Mouse (Mus musculus): ENCODE results near the gene Gm12216. TPM values are rescaled to one million over a fixed set of nuclear protein-coding genes. Genes with fewer than 3 reads are reported as not detected.

Gm12216 gene
- polyA plus RNA-seq, 1 experiment = 2.8 TPM

GRCm38 (mm10) chr11:53821230-53821944 lies 37.7 kb downstream of the Gm12216 start:
- Histone ChIP-seq H3K27ac (ENCODE audit: insufficient read depth, low read length) (no peak overlapping the region), H3K27me3 (ENCODE audit: control insufficient read depth, insufficient read depth, low read length, poor library complexity, severe bottlenecking) (no peaks in the 10 kb centered on the region), H3K4me1 (ENCODE audit: control insufficient read depth, insufficient read depth, low read length) (no peaks in the 10 kb centered on the region), H3K4me3 (ENCODE audit: low read depth, low read length) (no peak overlapping the region), H3K36me3 (ENCODE audit: control insufficient read depth, insufficient read depth, low read length, poor library complexity, severe bottlenecking) (no peaks in the 10 kb centered on the region), H3K9ac (ENCODE audit: low read depth, poor library complexity, severe bottlenecking) (no peak overlapping the region), H3K9me3 (replicated peaks; ENCODE audit: control insufficient read depth, insufficient read depth, low read length, poor library complexity, severe bottlenecking) (no peaks in the 10 kb centered on the region)
- TF ChIP-seq EP300 (IDR thresholded peaks at IDR 0.05; ENCODE audit: insufficient read depth, low read depth, low read length) = no peak
- no peak for TF ChIP-seq POLR2A (IDR thresholded peaks at IDR 0.05; ENCODE audit: insufficient read depth, low read length)
- TF ChIP-seq CTCF (IDR thresholded peaks at IDR 0.05; ENCODE audit: low read depth, low read length) = no peak

GRCm38 (mm10) chr11:53820516-53821170 lies 38.4 kb downstream of the Gm12216 start:
- Histone ChIP-seq H3K4me1 (ENCODE audit: control insufficient read depth, insufficient read depth, low read length) (no peaks in the 10 kb centered on the region), H3K4me3 (ENCODE audit: low read depth, low read length) (no peak overlapping the region), H3K9me3 (replicated peaks; ENCODE audit: control insufficient read depth, insufficient read depth, low read length, poor library complexity, severe bottlenecking) (no peaks in the 10 kb centered on the region), H3K36me3 (ENCODE audit: control insufficient read depth, insufficient read depth, low read length, poor library complexity, severe bottlenecking) (no peaks in the 10 kb centered on the region), H3K9ac (ENCODE audit: low read depth, poor library complexity, severe bottlenecking) (no peak overlapping the region), H3K27ac (ENCODE audit: insufficient read depth, low read length) (no peak overlapping the region), H3K27me3 (ENCODE audit: control insufficient read depth, insufficient read depth, low read length, poor library complexity, severe bottlenecking) (no peaks in the 10 kb centered on the region)
- TF ChIP-seq CTCF (IDR thresholded peaks at IDR 0.05; ENCODE audit: low read depth, low read length) (no peak), POLR2A (IDR thresholded peaks at IDR 0.05; ENCODE audit: insufficient read depth, low read length) (no peak), EP300 (IDR thresholded peaks at IDR 0.05; ENCODE audit: insufficient read depth, low read depth, low read length) (no peak)

- H3K27me3 ChIP-seq (ENCODE audit: control insufficient read depth, insufficient read depth, low read length, poor library complexity, severe bottlenecking) = no peaks in the 10 kb centered on the region
- TF ChIP-seq EP300 (IDR thresholded peaks at IDR 0.05; ENCODE audit: insufficient read depth, low read depth, low read length) (no peak), CTCF (IDR thresholded peaks at IDR 0.05; ENCODE audit: low read depth, low read length) (no peak), POLR2A (IDR thresholded peaks at IDR 0.05; ENCODE audit: insufficient read depth, low read length) (no peak)
- no peak overlapping the region for H3K27ac ChIP-seq (ENCODE audit: insufficient read depth, low read length)
- H3K4me3 ChIP-seq (ENCODE audit: low read depth, low read length) = no peak overlapping the region
- H3K9me3 ChIP-seq (replicated peaks; ENCODE audit: control insufficient read depth, insufficient read depth, low read length, poor library complexity, severe bottlenecking) = no peaks in the 10 kb centered on the region
- no peaks in the 10 kb centered on the region for H3K4me1 ChIP-seq (ENCODE audit: control insufficient read depth, insufficient read depth, low read length)
- no peak overlapping the region for H3K9ac ChIP-seq (ENCODE audit: low read depth, poor library complexity, severe bottlenecking)
- no peaks in the 10 kb centered on the region for H3K36me3 ChIP-seq (ENCODE audit: control insufficient read depth, insufficient read depth, low read length, poor library complexity, severe bottlenecking)
Measured at GRCm38 (mm10) chr11:53819511-53819910, 39.5 kb downstream of the Gm12216 start.

GRCm38 (mm10) chr11:53818794-53819193 lies 40.3 kb downstream of the Gm12216 start:
- H3K4me1 ChIP-seq (ENCODE audit: control insufficient read depth, insufficient read depth, low read length) = no peaks in the 10 kb centered on the region
- no peak overlapping the region for H3K27ac ChIP-seq (ENCODE audit: insufficient read depth, low read length)
- TF ChIP-seq POLR2A (IDR thresholded peaks at IDR 0.05; ENCODE audit: insufficient read depth, low read length) (no peak), EP300 (IDR thresholded peaks at IDR 0.05; ENCODE audit: insufficient read depth, low read depth, low read length) (no peak), CTCF (IDR thresholded peaks at IDR 0.05; ENCODE audit: low read depth, low read length) (no peak)
- H3K9me3 ChIP-seq (replicated peaks; ENCODE audit: control insufficient read depth, insufficient read depth, low read length, poor library complexity, severe bottlenecking) = no peaks in the 10 kb centered on the region
- no peak overlapping the region for H3K4me3 ChIP-seq (ENCODE audit: low read depth, low read length)
- no peak overlapping the region for H3K9ac ChIP-seq (ENCODE audit: low read depth, poor library complexity, severe bottlenecking)
- H3K36me3 ChIP-seq (ENCODE audit: control insufficient read depth, insufficient read depth, low read length, poor library complexity, severe bottlenecking) = no peaks in the 10 kb centered on the region
- H3K27me3 ChIP-seq (ENCODE audit: control insufficient read depth, insufficient read depth, low read length, poor library complexity, severe bottlenecking) = no peaks in the 10 kb centered on the region

GRCm38 (mm10) chr11:53816841-53817375 lies 42.1 kb downstream of the Gm12216 start:
- Histone ChIP-seq H3K4me1 (ENCODE audit: control insufficient read depth, insufficient read depth, low read length) (no peaks in the 10 kb centered on the region), H3K4me3 (ENCODE audit: low read depth, low read length) (no peak overlapping the region), H3K9me3 (replicated peaks; ENCODE audit: control insufficient read depth, insufficient read depth, low read length, poor library complexity, severe bottlenecking) (no peaks in the 10 kb centered on the region), H3K9ac (ENCODE audit: low read depth, poor library complexity, severe bottlenecking) (no peak overlapping the region), H3K27ac (ENCODE audit: insufficient read depth, low read length) (no peak overlapping the region), H3K36me3 (ENCODE audit: control insufficient read depth, insufficient read depth, low read length, poor library complexity, severe bottlenecking) (no peaks in the 10 kb centered on the region), H3K27me3 (ENCODE audit: control insufficient read depth, insufficient read depth, low read length, poor library complexity, severe bottlenecking) (no peaks in the 10 kb centered on the region)
- TF ChIP-seq CTCF (IDR thresholded peaks at IDR 0.05; ENCODE audit: low read depth, low read length) = no peak

- H3K9me3 ChIP-seq (replicated peaks; ENCODE audit: control insufficient read depth, insufficient read depth, low read length, poor library complexity, severe bottlenecking) = no peaks in the 10 kb centered on the region
- no peaks in the 10 kb centered on the region for H3K36me3 ChIP-seq (ENCODE audit: control insufficient read depth, insufficient read depth, low read length, poor library complexity, severe bottlenecking)
- H3K27ac ChIP-seq (ENCODE audit: insufficient read depth, low read length) = no peak overlapping the region
- no peaks in the 10 kb centered on the region for H3K4me1 ChIP-seq (ENCODE audit: control insufficient read depth, insufficient read depth, low read length)
- TF ChIP-seq CTCF (IDR thresholded peaks at IDR 0.05; ENCODE audit: low read depth, low read length) = no peak
- no peak for TF ChIP-seq POLR2A (IDR thresholded peaks at IDR 0.05; ENCODE audit: insufficient read depth, low read length)
- TF ChIP-seq EP300 (IDR thresholded peaks at IDR 0.05; ENCODE audit: insufficient read depth, low read depth, low read length) = no peak
- no peaks in the 10 kb centered on the region for H3K27me3 ChIP-seq (ENCODE audit: control insufficient read depth, insufficient read depth, low read length, poor library complexity, severe bottlenecking)
- no peak overlapping the region for H3K4me3 ChIP-seq (ENCODE audit: low read depth, low read length)
- no peak overlapping the region for H3K9ac ChIP-seq (ENCODE audit: low read depth, poor library complexity, severe bottlenecking)
Measured at GRCm38 (mm10) chr11:53814810-53815209, 44.2 kb downstream of the Gm12216 start.
